Mouse (Mus musculus) telencephalon, adult 2 months (tissue): ENCODE measurements at regions not wholly inside any gene's neighbourhood (a gene's known extent, or its start where the extent isn't known, plus 50 kb on each side); places are given as distances from the start of the nearest gene placed in this dataset.

ENCODE experiments used
- DNase-seq: peaks from one replicate; pipeline ENCODE4 v3.0.0-alpha.2; 2011; ENCODE audit warnings: low read depth, low spot score

GRCm38 (mm10) chr9:61135917-61136316 is 236.2 kb upstream of the Tle3 start:
- DNase-seq = no peak

DNA sequence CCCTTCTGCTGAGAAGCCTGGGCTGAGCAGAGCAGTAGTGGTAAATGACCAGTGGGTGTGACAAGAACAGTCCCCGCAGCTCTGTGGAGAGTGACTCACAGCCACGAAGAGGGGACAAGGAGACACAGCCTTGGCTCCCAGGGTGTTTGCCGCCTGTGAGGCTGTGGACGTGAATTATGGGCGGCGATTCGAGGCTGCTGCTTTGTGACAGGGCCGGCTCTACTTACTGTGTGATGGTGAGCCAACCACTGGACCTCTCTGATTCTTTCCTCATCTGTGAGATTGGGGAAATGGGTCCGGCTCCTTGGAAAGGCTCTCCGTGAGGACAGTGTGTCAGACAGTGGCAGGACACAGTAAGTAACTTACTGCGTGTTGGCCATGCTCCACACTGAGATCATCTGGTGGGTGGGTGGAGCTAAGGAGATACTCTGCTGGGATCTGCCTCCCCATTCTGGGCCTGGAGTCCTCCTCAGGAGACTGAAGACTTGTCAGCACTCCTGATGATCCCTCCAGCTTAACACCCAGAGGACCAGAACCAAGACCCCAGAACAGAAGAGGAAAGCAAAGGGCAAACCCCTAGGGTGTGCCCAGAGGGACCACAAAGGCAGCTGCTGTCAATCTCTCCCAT is 233.3 kb upstream of the Tle3 start:
- no peak for DNase-seq

GRCm38 (mm10) chr9:61143101-61143500 is 229.1 kb upstream of the Tle3 start:
- DNase-seq = peak; percentile 55

DNA sequence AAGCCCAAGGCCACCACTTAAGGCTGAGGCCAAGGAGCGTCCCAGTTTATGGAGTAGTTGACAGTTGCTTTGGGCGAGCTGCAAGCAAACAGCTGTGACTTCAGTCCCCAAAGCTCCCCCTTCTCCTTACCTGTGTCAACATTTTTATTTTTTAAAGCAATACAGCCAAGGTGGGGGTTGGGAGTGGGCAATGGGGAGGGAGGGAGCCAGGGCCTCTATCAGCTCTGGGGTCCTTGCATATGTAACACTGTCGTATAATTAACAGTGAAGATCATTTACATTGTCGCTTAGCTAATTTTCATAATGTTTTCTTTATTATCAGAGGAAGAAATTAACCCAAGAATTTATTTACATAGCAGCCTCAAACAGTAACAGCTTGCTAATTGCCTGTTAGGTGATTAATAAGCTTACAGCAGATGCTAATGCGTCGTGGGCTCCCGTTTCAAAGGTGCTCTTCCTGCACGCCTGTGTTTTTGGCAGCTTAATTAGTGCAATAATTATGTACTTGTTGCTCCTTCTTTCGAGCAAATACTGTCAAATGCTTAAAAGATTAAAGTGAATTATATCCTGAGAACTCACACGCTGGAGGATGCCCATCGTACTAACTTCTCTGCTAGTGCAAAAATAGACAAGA is 227.4 kb upstream of the Tle3 start:
- no peak for DNase-seq

GRCm38 (mm10) chr9:61145738-61146137 is 226.4 kb upstream of the Tle3 start:
- DNase-seq = no peak

DNA sequence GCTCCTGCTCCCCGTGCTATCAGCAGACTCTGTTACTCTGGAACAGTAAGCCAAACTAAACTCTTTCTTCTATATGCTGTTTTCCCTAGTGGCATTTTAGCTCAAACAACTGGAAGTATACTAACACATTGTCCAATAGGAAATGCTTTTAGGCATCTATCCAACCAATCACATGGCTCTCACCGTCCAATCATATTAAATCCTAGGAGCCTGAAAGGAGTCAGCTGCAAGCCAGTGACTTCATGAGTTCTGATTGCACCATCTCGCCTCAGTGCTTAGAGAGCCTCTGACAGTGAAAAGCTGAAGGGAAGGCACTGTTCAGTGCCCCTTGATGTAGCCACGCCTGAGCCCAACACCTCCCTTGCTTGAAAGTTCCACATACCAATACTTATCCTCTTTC is 221.0 kb upstream of the Tle3 start:
- no peak for DNase-seq

DNA sequence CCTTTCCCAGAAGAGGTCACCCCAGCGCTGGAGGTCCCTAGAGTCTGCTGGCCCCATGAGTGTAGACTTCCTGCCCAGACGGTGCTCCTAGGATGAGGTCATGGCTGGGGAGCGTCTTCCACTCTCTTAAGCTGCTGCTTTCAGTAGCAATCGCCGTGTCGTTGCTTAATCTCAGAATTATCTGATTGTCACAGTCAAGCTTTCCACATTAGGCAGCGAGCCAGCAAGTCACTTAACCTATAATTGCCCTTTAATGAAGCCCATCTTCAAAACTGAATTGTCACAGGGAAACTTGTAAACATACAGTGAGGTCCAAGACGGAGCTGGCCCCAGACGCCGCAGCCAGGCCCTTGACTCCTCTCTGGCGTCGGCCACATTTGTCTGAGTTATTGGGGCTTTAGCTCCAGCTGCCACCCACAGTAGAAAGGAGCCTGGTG is 220.2 kb upstream of the Tle3 start:
- no peak for DNase-seq

DNA sequence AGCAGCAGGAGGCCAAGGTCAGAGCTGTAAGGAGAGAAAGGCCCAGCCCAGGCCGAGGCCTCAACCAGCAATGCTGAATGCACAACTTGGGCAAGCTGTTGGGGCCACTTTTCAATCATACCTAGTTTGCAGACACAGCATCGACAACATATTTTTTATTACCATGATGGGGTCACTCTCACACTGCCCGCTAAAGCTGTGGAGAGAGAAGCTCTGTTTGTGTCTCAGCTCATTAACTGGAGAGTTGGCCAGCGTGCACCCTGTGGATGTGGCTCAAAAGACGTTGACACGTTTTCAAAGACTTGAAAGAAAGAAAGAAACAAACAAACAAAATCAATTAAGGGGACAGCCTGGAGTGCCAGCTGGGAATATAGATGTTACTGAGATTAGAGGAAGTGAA is 217.4 kb upstream of the Tle3 start:
- no peak for DNase-seq

DNA sequence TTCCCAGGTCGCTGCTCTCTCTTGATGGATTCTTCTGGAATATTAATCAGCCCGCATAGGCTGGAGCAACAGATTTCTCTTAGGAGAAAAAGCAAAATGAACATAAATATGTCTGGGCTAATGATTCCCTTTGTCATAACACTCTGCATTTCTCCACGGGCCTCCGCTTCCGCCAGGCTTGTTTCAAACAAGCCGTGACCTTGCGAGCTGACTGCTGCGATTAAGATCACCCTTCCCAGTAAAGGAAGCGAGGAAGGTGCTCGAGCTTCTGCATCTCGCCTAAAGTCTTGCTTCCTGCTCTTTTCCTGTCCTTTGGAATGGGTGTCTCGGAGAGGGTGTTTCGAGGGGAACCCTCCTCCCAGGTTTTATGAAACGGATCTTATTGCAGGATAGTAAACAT is 216.3 kb upstream of the Tle3 start:
- DNase-seq = no peak

- DNase-seq = no peak
These were observed 213.9 kb upstream of the Tle3 start for GRCm38 (mm10) chr9:61158192-61158770.

DNA sequence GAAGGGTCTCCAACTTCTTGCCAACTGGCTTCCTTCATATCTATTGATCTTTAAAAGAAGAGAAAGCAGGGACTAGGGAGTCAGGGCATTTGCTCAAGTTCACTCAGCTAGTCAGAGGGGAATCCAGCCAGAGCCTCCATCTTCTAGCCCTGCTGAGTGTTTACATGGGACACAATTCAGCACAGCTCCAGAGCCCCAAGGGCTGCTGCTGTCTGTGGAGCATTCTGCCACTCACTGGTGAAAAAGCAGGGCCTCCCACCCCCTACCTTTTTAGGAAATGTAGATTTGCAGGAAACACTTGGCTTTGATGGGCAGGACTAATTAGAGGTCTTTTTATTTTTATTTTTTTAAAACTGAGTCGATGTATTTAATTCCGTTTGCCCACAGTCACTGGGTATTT is 213.0 kb upstream of the Tle3 start:
- no peak for DNase-seq

DNA sequence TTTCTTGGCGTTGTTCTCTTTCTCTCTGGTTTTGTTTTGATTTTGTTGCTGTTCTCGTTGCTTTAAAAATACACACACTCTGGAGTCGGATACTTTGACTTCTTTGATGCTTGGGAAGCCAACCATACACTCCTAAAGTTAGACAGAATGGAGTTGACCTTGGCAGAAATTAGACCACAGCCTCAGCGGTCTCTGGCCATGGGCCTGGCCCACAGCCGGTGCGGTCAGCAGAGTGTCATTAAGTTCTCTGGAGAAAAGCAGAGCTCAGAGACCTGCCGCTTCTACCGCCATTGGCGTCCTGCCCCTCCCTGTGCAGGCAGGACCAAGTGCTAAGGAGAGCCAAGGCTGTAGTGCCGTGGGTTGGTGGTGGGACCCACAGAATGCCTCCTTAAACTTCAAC is 212.6 kb upstream of the Tle3 start:
- no peak for DNase-seq

DNA sequence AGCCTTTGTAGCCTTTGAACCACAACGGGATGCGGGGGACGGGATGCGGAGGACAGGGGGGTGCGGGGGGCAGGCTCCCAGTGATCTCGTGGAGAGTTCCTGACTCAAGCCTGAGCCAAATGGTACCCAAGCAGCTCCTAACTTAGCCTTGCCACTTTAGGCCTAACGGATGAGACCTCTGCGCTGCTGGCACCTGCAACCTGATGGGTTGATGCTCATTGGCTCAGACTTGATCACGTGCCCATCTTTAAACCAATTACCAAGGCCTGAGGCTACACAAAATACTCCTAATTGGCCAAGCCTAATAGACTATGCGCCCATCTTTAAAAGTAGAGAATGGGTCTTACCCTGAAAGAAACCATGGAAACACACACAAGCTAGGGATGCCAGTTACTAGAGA is 209.3 kb upstream of the Tle3 start:
- no peak for DNase-seq

DNA sequence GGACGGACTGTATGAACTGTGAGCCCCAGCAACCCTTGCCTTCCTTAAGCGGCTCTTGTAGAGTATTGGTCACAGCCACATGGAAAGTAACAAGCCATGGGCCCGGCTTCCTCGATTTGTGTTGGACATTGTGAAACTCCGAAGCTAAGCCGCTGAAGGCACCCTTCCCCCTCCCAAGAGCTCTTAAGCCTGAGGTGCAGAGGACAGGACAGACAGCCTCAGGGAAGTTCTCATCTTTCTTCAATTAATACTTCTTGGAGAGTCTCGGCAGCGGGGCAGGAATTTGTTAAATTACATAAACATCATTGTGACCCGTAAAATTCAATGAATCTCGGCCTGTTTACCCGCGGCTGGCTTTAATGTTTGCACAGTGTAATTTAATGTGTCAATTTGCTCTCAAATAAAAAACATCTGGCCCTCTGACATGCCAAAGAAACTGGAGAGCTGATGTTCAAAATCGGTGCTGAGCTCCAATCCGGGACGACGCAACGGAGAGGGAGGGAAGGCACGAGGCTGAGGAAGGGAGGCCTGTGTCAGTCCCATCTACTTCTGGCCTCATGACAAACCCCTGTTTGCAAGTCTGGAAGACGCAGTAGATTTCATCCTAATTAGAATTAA is 208.4 kb upstream of the Tle3 start:
- no peak for DNase-seq

- no peak for DNase-seq
These were observed 207.5 kb upstream of the Tle3 start for GRCm38 (mm10) chr9:61164501-61165251.

GRCm38 (mm10) chr9:61166115-61166514 is 206.1 kb upstream of the Tle3 start:
- no peak for DNase-seq

DNA sequence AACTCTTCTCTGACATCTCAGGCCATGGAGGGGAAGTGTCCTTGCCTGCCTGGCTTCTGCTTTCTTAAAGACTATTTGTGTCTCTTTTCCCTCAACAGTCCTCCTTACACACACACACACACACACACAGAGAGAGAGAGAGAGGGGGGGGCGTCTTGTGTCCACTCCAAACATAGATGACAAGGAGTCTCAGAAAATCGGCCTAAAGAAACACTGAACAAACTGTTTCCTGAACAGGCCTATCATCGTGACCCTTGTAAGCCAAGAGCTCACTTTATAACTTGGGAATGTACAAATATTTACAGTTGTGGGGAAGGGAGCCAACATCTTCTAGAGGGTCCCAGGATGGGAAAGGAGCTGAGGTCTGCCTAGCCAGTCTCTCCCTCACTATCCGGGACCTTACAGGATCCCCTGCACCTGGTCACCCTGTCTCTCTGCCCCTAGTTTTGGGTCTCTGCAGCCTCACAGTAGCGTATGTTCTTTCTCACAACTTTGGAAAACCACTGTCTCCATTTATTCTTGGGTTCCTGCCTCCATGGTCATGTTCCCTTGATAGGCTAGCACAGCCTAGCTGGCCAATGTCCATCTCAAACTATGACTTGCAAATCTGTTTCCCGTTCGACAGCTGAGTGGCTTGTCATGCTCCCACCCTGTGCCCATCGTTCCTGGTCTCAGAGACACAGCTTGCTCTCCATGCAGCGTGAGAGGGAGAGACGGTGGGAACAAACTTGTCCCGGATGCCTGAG is 204.9 kb upstream of the Tle3 start:
- DNase-seq = no peak

DNA sequence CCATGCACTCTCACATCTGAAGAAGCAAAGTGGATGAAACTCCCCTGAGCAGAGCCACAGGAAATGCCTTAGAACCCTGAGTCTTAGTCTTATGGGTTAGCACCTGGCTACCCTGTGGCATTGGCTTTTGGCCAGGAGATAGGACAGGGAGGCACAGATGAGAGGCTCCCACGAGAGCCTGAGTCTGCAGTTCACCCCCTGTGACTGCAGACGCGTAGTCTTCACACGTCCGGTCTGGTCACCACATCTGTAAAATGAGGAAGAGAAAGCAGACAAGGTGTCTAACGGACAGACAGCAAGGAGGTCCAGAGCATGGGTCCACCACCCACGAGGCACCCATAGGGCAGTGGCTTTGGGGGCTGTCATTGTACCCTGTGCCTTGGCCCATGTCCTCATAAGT is 203.2 kb upstream of the Tle3 start:
- peak; percentile 44 for DNase-seq

DNA sequence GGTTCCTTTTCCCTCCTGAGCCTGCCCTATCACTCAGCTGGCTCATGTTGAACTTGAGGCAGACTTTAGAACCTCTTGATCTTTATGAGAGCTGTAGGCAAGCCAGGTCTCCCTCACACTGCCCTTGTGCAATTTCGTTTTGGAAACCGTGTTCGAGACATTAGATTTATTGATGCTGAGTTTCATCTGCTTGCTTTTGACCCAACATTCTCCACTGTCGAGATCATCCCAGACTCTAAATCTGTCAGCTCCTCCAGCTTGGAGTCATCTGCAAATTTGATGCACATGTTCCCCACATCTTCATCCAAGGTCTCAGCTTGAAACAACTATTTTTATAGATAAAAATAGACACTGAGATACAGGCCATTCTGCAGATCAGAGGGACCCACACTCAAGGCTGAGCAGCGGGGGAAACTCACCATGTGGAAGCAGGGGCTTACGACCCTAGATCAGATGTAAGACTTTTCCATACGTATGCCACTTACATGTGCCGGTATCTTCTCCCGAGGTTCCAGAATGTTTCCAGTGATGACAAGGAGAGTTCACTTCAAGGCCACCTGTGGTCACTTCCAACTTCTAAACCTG is 202.6 kb upstream of the Tle3 start:
- no peak for DNase-seq

GRCm38 (mm10) chr9:61170921-61171320 is 201.2 kb upstream of the Tle3 start:
- DNase-seq = no peak

- DNase-seq = no peak
These were observed 199.7 kb upstream of the Tle3 start for GRCm38 (mm10) chr9:61172421-61172820.
